Mouse (Mus musculus): ENCODE results near the gene Wee2. TPM values are rescaled to one million over a fixed set of nuclear protein-coding genes. Genes with fewer than 3 reads are reported as not detected.

Wee2 gene
- total RNA-seq, 2 experiments from 2014 or later: not detected

- no peak overlapping the region for H3K27ac ChIP-seq
- no peak for TF ChIP-seq CTCF (conservative IDR thresholded peaks at IDR 0.05)
- no peak overlapping the region for H3K4me3 ChIP-seq
- no peak for DNase-seq (ENCODE audit: low spot score in 2 of 2)
These were observed 10.2 kb upstream of the Wee2 start for GRCm38 (mm10) chr6:40428696-40429095.

GRCm38 (mm10) chr6:40429521-40429931 lies 9.4 kb upstream of the Wee2 start:
- H3K27ac ChIP-seq: peak overlapping the region; percentile 55; the same call in 1 of the 2 replicates

DNA sequence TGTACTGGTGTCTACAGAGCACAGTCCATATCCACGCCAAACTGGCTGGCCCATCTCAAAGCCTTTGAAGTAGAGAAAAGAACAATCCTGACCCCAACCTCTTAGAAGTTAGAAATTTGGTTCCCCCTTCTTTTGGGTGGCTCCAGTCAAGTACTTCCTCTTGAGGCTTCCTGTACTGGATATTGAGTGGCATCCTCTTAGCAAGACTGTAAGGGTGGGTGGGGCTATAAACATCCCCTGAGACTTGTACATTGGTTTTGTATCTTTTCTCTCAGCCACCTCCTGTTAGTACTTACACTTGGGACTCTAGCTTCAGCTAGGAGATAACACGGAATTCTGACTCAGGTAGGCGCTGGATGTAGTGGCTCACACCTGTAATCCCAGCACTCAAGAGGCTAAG lies 8.6 kb upstream of the Wee2 start:
- DNase-seq (ENCODE audit: low spot score in 2 of 2): no peak
- Histone ChIP-seq H3K4me3 (no peak overlapping the region), H3K27ac (peak overlapping the region; percentile 64; the same call in 1 of the 2 replicates)
- TF ChIP-seq CTCF (conservative IDR thresholded peaks at IDR 0.05): no peak

More at GRCm38 (mm10) chr6:40429521-40429931, 9.4 kb upstream of the Wee2 start:
- DNase-seq (ENCODE audit: low spot score in 2 of 2): no peak
- TF ChIP-seq CTCF (conservative IDR thresholded peaks at IDR 0.05): no peak
- H3K4me3 ChIP-seq: no peak overlapping the region

GRCm38 (mm10) chr6:40430878-40431277 lies 8.0 kb upstream of the Wee2 start:
- H3K27ac ChIP-seq: peak overlapping the region; percentile 64
- no peak overlapping the region for H3K4me3 ChIP-seq
- DNase-seq (ENCODE audit: low spot score in 2 of 2): peak; percentile 17 to 40
- TF ChIP-seq CTCF (conservative IDR thresholded peaks at IDR 0.05): no peak

- no peak for TF ChIP-seq CTCF (conservative IDR thresholded peaks at IDR 0.05)
- Histone ChIP-seq H3K27ac (peak overlapping the region; percentile 64), H3K4me3 (no peak overlapping the region)
- no peak for DNase-seq (ENCODE audit: low spot score in 2 of 2)
These were observed 7.5 kb upstream of the Wee2 start for GRCm38 (mm10) chr6:40431356-40431755.

- no peak for TF ChIP-seq CTCF (conservative IDR thresholded peaks at IDR 0.05)
- no peak overlapping the region for H3K4me3 ChIP-seq
- H3K27ac ChIP-seq: peak overlapping the region; percentile 64
These were observed 7.1 kb upstream of the Wee2 start for GRCm38 (mm10) chr6:40431812-40432211.

GRCm38 (mm10) chr6:40432346-40433275 lies 6.3 kb upstream of the Wee2 start:
- H3K27ac ChIP-seq: peak overlapping the region; percentile 86
- peak; percentile 85 for DNase-seq (ENCODE audit: low spot score in 2 of 2)
- no peak for TF ChIP-seq CTCF (conservative IDR thresholded peaks at IDR 0.05)
- H3K4me3 ChIP-seq: no peak overlapping the region

More at GRCm38 (mm10) chr6:40431812-40432211, 7.1 kb upstream of the Wee2 start:
- no peak for DNase-seq (ENCODE audit: low spot score in 2 of 2)

GRCm38 (mm10) chr6:40434697-40435096 lies 4.2 kb upstream of the Wee2 start:
- TF ChIP-seq CTCF (conservative IDR thresholded peaks at IDR 0.05): no peak
- Histone ChIP-seq H3K27ac (peak overlapping the region; percentile 96), H3K4me3 (peak overlapping the region; percentile 92)
- no peak for DNase-seq (ENCODE audit: low spot score in 2 of 2)

- peak; percentile 35 for TF ChIP-seq CTCF (conservative IDR thresholded peaks at IDR 0.05)
These were observed 3.5 kb upstream of the Wee2 start for GRCm38 (mm10) chr6:40435151-40436046.

GRCm38 (mm10) chr6:40436047-40436483 lies 2.8 kb upstream of the Wee2 start, which contains the start of gene E330009J07Rik:
E330009J07Rik (minus strand) TSS chr6:40436135.
- peak; percentile 70 to 77 for DNase-seq (ENCODE audit: low spot score in 2 of 2)
- no peak for TF ChIP-seq CTCF (conservative IDR thresholded peaks at IDR 0.05)
- peak within 1 kb of the TSS; percentile 92 for H3K4me3 ChIP-seq
- H3K27ac ChIP-seq: peak within 1 kb of the TSS; percentile 96

More at GRCm38 (mm10) chr6:40435151-40436046, 3.5 kb upstream of the Wee2 start:
- Histone ChIP-seq H3K27ac (peak overlapping the region; percentile 96), H3K4me3 (peak overlapping the region; percentile 92)
- DNase-seq (ENCODE audit: low spot score in 2 of 2): peak; percentile 58 to 78

DNA sequence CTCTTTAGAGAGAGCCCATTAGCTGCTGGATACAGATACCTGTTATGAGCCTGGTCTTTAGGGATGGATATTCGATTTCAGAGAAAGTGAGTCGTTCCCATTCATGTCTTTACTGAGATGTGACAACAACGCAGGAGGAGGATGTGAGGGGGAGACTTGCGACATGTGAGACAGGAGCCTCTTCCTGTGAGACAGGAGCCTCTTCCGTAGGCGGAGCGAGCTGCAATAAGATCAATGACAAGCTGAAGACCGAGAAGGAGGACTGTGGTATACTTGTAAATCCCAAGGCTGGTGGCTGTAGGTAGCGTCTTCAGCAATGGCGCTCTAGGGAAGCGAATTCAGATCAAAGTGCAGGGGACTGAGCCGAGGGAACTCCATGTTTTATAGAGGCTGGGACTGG lies 843 bp downstream of the Wee2 start:
- Histone ChIP-seq H3K4me3 (no peak overlapping the region), H3K27ac (no peak overlapping the region)
- no peak for DNase-seq (ENCODE audit: low spot score in 2 of 2)
- TF ChIP-seq CTCF (conservative IDR thresholded peaks at IDR 0.05): no peak

DNA sequence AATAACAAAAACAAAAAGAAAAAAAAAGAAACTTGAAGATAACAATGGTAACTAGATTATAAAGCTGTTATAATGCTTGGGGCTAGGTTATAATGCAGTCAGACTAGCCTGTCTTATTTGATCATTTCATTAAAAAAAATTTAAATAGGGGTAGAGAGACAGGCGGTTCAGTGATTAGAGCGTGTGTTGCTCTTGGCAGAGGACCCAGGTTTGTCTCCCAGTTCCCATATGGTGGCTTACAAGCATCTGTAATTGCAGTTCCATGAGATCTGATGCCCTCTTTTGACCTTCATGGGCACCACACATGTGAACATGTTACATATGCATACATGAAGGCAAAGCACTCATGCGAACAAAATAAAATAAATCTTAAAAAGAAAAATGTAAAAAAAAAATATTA lies 2.4 kb downstream of the Wee2 start:
- Histone ChIP-seq H3K4me3 (no peak overlapping the region), H3K27ac (no peak overlapping the region)
- TF ChIP-seq CTCF (conservative IDR thresholded peaks at IDR 0.05): no peak
- DNase-seq (ENCODE audit: low spot score in 2 of 2): no peak

GRCm38 (mm10) chr6:40441755-40442154 lies 2.9 kb downstream of the Wee2 start:
- DNase-seq (ENCODE audit: low spot score in 2 of 2): no peak
- TF ChIP-seq CTCF (conservative IDR thresholded peaks at IDR 0.05): peak; percentile 47
- no peak overlapping the region for H3K4me3 ChIP-seq
- H3K27ac ChIP-seq: no peak overlapping the region
